Mouse (Mus musculus) activated CD4-positive, CD25-positive, alpha-beta regulatory T cell, adult 4 months (primary cell): ENCODE results near the gene Gm17660. TPM values are rescaled to one million over a fixed set of nuclear protein-coding genes. Genes with fewer than 3 reads are reported as not detected.

Source experiments
- ATAC-seq: one replicate; pipeline ENCODE4 v1.8.0; 2017
- polyA plus RNA-seq, 2 experiments: library from polyadenylated mRNA; unstranded; fragments of 100-300 nt; shearing (Covaris generic); gene quantifications; one replicate each; pipeline ENCODE4 v1.2.1; 2017

Gm17660 gene
- polyA plus RNA-seq, 2 experiments from 2014 or later, result not detected

DNA sequence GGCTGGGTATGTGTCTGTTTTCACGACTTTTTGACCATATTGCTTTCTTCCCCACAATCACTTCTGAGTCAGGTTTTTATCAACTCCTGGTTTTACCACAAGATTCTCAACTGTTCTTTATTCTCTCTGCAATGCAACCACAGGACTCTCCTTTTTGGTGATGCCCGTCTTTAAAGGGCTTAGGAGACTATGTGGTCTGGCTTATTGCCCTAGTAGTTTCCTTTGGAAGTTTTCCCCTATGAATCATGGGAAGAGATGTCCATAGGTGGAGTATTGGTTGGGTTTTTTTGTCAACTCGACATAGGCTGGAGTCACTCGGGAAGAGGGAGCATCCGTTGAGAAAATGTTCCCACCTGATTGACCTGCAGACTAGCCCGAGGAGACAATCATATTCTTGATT is 3.3 kb upstream of the Gm17660 start:
- no peak for ATAC-seq

DNA sequence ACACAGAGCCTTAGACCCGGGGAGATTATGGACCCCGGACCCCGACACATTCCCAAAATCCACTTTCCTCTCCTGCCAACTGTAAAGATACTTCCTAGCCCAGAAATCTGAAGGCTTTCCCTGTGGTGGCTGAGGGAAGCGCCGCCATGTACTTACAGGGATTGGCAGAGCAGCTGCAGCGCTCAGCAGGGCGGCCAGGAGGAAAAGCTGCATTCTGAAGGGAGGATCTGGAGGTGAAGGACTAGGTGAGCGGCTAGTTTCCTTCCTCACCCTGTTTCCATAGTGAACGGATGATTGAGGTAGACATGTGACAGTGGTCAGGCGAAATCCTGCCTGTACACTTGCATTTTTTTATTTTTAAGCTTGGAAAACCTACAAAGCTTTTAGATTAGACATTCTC is 1.0 kb downstream of the Gm17660 start:
- ATAC-seq, result no peak

DNA sequence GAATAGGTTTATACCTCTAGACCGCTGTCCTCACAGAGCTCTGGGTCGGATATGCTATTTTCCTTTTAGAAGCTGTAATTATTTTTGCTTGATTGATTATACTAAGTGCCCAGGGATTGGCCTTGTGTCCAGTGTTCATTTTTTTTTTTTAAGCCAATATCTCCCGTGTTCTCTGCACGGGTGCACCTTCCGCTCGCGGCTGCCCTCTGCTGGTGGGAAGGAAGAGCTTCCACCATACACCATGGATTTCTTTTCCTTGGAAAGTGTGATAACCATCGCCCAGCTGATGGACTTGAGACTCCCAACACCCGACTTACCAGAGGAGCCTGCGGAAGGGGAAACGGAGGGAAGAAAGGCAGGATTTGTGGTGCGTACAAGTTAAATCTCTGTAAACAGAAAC is 3.0 kb downstream of the Gm17660 start:
- no peak for ATAC-seq

DNA sequence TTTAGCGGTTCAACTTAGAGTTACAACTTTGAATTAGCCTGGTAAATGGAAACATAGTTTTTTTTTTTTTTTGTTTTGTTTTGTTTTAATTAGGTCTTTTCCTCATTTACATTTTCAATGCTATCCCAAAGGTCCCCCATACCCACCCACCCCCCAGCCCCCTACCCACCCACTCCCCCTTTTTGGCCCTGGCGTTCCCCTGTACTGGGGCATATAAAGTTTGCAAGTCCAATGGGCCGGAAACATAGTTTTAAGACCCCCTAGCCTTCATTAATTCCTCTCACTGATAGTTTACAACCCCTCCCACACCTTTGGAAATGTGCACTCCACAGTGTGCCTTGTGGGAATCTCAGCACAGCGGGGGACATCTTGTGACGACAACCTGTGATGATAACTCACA is 3.8 kb downstream of the Gm17660 start:
- ATAC-seq, result no peak

DNA sequence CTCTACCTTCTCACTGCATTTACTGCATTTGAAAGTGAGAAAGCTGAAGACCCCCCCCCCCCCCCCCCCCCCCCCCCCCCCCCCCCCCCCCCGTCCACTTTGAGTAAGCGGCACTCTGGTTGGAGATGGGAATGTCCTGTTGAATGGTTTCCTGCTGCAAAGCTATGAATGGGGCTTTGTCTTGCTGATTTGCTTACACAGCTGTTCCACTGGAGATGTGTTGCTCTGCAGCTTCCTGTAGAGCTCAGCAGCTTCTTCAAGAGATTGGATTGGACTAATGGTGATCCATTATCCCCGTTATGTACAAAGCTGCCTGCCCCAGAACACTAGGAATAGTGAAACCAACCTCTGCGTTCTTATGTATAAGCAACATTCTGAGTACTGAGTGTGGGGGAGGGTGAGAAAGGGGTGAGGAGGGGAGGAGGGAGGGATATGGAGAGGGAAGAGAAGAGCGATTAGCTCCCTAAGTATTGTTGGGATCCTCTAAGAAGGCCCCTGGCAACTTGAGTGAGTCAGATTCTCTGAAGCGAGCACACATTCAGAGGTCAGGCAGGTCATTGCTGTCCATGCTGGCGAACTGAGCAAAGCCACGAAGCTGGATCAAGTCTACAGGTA is 5.0 kb downstream of the Gm17660 start:
- ATAC-seq, result no peak

DNA sequence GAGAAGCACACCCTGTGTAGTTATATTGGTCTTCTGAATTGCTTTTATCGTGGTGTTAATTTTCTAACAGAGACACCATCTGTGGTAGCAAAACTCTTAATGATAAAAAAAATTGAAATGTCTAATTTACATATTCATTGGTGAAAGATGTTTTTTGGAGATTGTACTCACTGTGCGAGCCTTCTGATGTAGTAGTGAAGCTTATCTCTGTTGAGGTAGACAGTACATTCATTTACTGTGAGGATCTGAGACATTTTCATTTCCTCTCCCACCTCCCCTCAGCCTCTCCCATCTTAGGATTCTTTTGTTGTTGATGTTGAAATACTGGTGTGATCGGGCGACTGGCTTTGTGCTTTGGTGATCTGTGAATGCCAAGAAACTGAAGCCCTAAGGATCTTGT is 6.4 kb downstream of the Gm17660 start:
- ATAC-seq, result no peak

DNA sequence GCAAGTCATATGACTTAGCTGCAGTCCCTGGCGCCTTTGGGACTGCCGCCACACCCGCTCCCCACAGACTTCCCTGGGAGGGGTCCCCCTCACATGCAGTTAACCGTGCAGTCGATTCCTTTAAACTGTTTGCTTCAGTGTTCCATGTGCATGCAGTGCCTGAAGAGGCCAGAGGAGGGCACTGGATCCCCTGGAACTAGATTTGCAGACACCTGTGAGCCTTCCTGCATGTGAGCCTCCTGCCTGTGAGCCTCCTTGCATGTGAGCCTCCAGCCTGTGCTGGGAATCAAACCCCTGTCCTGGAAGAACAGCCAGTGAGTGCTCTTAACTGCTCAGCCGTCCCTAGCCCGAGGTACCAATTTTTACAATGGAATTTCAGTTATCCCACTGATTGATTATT is 8.7 kb downstream of the Gm17660 start:
- peak; percentile 57 for ATAC-seq

DNA sequence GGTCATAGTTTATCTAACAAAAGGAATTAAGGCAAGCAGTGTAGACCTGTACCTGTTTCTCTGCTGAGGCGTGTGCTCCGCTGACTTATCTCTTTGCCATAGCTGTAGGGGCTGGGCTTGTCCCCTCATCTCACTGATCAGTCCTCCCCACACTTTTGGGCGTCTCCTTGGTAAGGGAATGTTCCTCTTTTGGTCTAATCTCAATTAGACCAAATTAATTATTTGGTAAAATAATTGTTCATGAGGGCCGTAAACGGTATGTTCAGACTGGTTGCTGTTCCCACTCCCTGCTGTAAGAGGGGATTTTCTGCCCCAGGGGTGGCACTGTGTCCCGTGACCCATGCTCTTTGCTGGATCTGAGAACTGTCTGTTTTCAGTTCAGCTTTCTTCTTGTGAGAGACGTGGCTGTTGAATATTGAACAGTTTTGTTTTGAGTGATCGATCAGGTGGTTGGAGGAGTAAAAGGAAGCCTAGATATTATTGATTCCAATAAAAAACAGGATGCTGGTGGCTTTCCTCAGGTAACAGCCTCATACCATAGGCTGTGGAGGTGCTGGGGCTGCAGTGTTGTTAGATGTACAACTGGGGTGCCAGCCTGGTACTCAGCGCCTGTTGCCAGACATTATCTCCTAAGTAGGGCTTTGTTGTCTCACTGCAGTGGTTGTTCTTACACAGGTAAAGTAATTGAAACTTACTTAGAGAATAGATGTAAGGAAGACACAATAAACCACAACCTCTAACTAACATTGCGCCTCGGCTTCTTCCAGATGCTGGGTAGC is 14.4 kb downstream of the Gm17660 start:
- no peak for ATAC-seq

DNA sequence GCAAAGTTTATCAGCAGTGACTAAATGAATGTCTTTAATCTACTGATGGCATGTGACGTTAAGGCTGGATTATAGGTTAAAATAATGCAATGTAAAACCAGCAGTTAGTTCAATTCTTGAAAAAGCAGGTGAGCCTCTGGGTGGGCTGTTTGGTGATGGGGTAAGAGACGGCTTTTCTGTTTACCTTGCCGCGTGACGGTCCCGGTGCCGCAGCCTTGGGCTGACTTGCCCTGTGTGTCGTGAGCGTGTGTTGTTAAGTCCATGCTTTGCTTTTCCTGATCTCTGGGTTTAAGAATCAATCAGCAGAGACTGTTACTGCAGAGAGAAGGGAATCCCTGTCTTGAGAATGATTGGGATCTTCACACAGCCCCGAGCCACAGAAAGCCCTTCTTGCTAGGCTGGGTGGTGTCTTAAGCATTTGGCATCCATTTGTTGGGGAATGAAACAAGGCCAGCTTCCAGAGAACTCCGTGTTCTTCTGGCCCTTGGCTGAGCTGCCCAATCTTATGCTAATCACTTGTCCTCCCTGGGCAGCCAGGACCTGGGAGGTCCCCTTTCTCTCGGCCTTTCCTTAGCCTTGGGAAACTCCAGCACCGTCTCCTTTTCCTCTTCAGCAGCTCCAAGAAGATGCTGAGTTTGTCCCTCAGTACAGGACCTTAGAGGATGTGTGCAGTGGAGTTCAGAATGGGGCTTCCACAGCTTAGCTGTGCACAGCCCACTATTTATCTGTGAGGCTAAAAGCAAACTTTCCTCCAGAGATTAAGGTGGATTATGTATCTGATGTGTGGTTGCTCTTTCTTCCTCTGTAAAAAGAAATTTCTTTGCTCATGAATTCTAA is 15.3 kb downstream of the Gm17660 start:
- ATAC-seq, result no peak

DNA sequence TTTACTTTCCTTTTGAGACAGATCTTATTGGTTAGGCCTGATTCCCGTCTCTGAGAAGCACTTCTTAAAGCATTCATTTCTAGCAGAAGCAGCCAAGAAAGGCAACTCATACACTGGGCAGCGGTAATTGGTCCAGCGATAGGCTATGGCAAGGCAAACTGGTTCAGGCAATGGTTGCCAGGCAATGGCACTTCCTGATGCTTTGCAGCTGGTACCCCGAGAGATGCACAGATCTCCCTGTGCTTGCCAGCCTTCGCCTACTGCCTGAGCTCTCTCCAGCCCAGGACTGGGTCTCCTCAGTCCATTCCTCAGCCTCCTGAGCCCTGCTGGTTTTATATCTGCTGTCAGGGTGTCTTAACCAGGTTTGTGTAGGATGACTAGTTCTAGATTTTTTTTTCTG is 17.0 kb downstream of the Gm17660 start:
- ATAC-seq, result no peak

DNA sequence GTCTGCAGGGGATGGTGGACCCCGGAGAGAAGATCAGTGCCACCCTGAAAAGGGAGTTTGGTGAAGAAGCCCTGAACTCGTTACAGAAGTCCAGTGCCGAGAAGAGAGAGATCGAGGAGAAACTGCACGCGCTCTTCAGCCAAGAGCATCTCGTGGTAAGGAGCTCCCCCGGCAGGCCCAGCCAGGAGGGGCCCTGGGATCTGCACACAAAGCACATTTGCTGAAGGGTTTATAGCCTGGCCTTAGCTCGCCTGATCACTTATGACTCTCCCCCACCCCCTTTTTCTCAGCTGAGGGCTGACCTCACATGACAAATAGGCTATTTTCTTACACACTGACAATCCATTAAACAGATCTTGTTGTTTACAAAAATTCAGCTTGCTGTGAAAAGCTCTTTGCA is 17.8 kb downstream of the Gm17660 start:
- ATAC-seq, result no peak

DNA sequence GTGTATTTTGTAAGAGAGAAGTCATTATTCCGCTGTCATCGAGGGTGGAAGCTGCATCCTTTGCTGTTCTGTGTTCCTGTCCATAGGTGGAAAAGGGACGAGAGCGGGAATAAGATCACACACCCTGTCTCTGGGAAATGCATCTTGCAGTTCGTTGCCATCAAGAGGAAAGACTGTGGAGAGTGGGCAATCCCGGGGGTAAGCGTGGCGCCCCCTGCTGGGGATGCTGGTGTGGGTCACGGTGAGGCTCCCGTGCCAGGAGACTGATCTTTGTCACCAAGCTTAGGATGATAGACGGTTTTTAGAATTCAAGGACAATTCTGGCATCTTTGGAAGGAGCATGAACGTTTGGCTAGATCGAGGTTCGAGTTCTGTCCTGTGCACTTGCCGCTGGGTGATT is 19.4 kb downstream of the Gm17660 start:
- ATAC-seq, result no peak

DNA sequence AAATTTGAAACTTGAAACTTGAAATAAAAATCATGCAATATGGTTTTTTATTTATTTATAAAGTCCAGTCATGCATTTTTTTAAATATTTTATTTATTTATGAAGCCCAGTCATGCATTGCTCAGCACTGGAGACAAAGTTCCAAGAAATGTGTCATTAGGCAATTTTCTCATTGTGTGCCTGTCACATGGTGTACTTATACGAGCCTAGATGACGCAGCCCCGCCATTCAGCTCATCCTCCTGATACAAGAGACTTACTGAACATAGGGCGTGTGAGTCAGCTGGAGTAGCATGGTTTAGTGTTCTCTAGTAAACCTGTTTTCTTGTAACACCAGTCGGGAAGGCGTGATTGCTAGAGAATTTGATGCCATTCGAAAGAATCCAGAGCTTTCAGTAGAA is 21.1 kb downstream of the Gm17660 start:
- ATAC-seq, result no peak

DNA sequence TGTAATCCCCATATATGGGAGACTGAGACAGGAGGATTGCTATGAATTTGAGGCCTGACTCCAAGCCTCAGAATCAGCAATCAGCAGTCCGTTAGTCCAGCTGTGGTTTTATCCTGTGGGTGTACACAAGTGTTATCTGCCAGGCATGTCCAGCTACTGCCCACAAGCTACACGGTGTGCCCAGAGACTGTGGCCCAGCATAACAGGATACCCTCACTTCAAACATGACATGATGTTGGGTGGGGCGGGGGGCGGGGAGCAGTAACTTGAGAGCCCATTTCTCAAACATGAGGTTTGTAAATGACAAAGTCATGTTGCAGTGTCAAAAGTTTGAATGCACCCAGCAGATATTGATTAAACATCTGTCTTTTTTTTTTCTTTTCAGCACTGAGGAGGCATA is 21.6 kb downstream of the Gm17660 start:
- no peak for ATAC-seq

DNA sequence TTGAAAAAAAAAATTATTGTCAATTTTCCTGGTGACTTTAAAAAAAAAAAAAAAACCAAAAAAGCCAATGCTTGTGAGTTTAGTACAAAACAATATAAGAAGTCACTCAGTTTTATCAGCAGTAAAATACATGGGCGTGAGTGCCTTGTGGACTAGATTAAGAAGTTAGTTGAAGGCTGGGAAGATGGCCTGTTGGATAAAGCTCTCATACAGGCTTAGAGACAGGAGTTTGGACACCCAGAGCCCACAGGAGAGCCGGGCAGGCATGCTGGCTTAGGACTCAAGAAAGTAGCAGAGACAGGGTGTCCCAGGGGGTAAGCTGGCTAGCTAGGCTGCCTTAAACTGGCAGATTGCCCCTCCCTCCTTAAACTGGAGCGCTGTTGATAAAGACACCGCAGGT is 22.5 kb downstream of the Gm17660 start:
- ATAC-seq, result no peak

DNA sequence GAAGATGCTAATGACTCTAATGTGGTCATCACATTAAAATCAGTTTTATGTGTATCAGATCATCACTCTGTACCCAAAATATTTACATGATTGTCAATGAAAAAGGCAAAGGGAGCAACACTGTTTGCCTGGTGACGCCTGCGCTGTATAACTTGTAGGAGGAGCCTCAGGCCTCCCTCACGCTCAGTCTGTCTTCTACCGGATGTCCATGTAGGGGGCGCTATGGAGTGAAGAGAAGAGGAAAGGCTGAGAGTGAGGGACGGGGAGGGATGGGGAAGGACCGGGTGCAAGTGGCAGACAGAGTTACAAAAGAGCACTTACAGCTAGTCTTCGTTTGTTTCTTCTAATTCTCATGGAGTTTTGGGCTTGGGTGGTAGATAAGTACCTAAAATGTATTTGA is 24.5 kb downstream of the Gm17660 start:
- ATAC-seq, result no peak

DNA sequence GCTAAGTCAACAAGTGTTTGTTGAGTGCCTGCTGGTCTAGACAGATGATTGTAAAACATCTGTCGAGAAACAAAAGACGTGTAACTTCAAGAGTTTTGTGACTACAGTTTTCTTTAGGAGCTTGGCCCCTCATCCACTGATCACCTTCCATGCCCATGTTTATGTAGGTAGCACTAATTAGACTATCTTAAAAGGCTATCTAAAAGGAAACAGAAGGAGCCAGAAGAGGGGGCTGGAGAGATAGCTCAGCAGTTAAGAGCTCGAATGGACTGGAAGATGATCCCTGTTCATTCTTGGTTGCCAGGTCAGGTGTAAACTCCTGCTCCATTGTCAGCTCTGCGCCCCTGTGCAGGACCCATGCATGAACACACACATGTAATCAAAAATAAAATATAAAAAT is 29.3 kb downstream of the Gm17660 start:
- no peak for ATAC-seq

DNA sequence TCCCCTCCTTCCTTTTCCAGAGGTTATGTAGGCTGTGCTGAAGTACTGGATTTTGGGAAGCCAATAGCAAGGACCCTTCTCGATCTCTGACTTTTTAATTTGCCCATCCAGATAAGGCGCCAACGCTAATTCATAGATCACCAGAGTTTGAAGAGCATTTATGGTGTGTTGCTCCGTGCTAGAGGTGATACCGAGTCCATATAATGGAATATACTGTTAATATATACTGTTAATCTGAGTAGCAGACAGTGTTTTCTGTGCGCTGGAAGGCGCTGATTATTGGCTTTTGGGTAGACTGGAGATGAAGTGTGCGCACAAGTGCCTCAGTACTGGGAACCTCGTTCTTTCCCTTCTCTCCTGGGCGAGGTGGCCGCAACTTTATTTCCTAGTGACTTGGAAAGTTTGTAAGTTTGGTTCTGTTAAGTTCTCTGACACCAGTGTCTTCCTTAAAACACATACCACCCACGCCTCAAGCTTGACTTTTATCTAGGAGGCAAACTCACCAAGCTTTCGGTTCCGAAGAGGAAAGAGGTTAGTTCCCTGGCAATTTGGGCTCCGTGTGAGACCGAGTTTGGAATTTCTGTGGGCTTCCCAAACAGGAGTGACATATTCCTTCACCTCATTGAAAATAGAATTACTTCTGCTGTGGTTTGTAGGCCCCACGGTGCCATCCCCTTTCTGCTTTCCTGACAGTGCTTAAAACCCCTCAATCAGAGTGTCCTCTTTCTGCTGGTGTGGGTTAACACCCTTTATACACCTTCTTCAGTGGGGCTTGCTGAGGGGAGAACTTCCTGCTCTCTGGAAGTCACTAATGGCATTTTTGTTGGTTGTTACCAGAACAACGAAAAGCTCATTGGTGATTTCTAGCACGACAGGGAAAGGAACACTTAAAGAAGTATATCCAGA is 30.0 kb downstream of the Gm17660 start:
- no peak for ATAC-seq

DNA sequence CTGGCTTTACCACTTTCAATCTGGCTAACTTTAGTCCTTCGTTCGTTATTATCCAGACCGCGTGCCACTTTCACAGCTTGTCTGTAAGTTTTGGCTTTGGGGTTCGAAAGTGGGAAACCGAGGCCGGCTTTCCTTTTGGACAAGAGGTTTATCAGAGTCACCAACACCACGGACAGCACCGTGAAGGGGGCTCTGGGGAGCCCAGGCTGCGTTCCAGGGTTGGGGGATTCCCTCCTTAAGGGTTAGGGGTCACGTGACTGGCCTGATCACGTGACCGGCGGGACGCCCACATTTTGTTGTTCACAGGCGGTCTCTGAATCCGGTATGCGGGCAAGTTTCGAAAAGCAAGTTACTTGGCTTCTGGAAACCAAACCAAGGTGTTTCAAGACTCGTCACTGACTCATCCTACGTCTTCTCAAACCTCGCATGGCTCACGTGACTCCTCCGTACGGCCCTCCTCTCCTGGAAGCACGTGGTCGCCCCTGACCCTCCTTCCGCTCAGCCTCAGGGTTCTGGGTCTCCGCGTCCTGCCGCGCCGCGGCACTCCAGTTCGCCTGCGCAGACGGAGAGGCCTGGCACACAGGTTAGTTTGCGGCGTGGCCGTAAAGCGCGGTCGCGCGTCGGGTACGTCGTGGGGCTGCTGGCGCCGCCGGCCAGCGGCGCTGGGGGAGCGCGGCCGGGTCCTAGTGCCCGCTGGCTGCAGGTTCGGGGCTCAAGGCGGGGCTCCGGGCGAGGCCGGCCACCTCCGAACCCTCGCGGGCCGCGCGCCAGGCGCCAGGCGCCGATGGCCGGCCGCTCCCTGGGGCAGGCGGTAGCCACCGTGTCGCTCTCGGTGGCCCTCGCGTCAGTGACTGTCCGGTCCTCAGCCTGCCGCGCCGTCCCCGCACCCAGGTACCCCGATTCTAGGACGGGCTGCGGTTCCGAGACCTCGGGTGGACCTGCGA is 30.9 kb downstream of the Gm17660 start, which contains the start of gene Nudt9:
TSS of gene Nudt9 (plus strand) at position 51 of the 944 bp plus-strand sequence.
- ATAC-seq, result peak; percentile 95

DNA sequence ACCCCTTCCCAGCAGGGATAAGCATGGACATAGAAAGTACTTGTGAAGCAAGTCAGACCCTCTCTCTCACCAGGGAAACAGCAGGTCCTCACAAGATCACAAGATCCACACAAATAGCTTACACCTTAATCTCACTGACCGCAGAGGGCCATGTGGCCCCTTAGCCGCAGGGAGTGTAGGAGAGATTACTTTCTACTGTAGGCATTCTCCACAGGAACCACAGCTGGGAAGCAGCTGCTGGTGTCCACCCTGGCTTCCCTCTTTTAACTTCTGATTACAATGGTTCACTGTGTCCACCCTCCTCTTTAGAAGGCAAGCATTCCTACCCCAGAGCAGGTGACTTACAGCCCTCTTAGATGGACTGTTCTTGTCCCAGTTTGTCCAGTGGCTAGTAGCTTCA is 33.7 kb downstream of the Gm17660 start:
- no peak for ATAC-seq

DNA sequence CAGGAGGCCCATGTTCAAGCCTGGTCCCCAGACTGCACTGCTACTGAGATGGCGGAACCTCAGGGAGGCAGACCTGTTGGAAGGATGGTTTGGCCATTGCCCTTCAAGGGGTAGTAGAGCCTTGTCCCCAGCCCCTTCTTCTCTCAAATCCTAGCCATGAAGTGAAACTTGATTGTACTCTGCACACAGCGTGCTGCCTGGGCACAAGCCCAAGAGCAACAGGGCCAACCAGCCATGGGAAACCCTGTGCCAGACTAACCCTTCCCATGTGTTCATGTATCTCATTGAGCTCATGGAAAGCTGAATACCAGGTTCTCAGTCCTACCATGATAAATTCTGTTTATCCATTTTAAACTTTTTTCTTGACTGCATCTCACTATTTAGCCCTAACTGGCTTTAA is 34.5 kb downstream of the Gm17660 start:
- ATAC-seq, result no peak
